Mouse (Mus musculus): ENCODE results near the gene Eri3. TPM values are rescaled to one million over a fixed set of nuclear protein-coding genes. Genes with fewer than 3 reads are reported as not detected.

The Eri3 gene
- polyA plus RNA-seq, 1 experiment from 2014 or later, result 106 TPM

DNA sequence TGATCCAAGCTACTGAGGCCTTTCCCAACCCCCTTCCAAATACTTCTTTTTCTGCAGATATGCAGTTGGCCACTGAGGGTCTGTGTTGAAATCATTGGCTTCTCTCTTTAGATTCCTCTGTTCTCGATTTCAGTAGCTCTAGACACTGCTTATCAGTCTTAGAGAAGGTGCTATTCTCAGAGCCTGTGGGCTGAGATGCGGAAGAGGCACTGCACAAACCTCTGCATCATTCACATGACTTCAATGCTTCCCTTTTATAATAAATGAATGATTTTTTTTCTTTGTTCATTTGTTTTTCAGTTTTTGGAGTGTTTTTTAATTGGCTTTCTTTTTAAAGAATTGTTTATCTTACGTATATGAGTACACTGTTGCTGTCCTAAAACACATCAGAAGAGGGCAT is 162.1 kb downstream of the Eri3 start:
- no peak overlapping the region for H3K4me3 ChIP-seq (replicated peaks; ENCODE audit: low read length)
- no peaks in the 10 kb centered on the region for H3K27me3 ChIP-seq (ENCODE audit: control insufficient read depth, insufficient read depth, low read length)
- H3K4me1 ChIP-seq (ENCODE audit: control insufficient read depth, insufficient read depth, low read length), result no peaks in the 10 kb centered on the region
- H3K9ac ChIP-seq (ENCODE audit: low read length), result no peak overlapping the region
- WGBS, result 83% methylated on average over 3 of the region's 3 CpGs
- H3K4me2 ChIP-seq (ENCODE audit: low read depth, low read length), result no peak overlapping the region
- no peak overlapping the region for H3K27ac ChIP-seq (ENCODE audit: low read length)
- no peaks in the 10 kb centered on the region for H3K9me3 ChIP-seq (replicated peaks; ENCODE audit: control insufficient read depth, low read length)
- H3K36me3 ChIP-seq (ENCODE audit: control insufficient read depth, insufficient read depth, low read length), result no peaks in the 10 kb centered on the region
- ATAC-seq (ENCODE audit: insufficient read depth, low FRiP score), result no peak

- Histone ChIP-seq H3K4me2 (ENCODE audit: low read depth, low read length) (no peak overlapping the region), H3K4me3 (replicated peaks; ENCODE audit: low read length) (no peak overlapping the region), H3K9me3 (replicated peaks; ENCODE audit: control insufficient read depth, low read length) (no peaks in the 10 kb centered on the region), H3K36me3 (ENCODE audit: control insufficient read depth, insufficient read depth, low read length) (no peaks in the 10 kb centered on the region), H3K27me3 (ENCODE audit: control insufficient read depth, insufficient read depth, low read length) (no peaks in the 10 kb centered on the region), H3K4me1 (ENCODE audit: control insufficient read depth, insufficient read depth, low read length) (no peaks in the 10 kb centered on the region), H3K27ac (ENCODE audit: low read length) (no peak overlapping the region; the same call in 1 of the 2 replicates), H3K9ac (ENCODE audit: low read length) (no peak overlapping the region)
- 57% methylated on average over 6 of the region's 6 CpGs for WGBS
- no peak for ATAC-seq (ENCODE audit: insufficient read depth, low FRiP score)
Measured at GRCm38 (mm10) chr4:117713303-117714098, 163.3 kb downstream of the Eri3 start.

Small RNA genes within 50 kb of the gene (microRNA-seq; reads per million reads assigned to microRNA genes)
- not detected for gene Gm25559

Other genes starting within 250 kb of the Eri3 start
- gene Rnf220, start 53.3 kb upstream of the Eri3 start, polyA plus RNA-seq (2015; fragmentation: Nextera tagmentation; extraction: Ambion mirVana), result 46.5 and 50.1 TPM in 2 replicates
- gene Dmap1, start 131.9 kb downstream of the Eri3 start, polyA plus RNA-seq (2015; fragmentation: Nextera tagmentation; extraction: Ambion mirVana), result 40.2 and 42.8 TPM in 2 replicates
- gene Gm12845, start 174.0 kb downstream of the Eri3 start, polyA plus RNA-seq (2015; fragmentation: Nextera tagmentation; extraction: Ambion mirVana), result not detected in 2 replicates
- 0.08 TPM in 1 of 2 replicates, not detected in the other for gene Klf17, start 215.3 kb downstream of the Eri3 start, polyA plus RNA-seq (2015; fragmentation: Nextera tagmentation; extraction: Ambion mirVana)

Measured in stomach, embryonic 16.5 days (tissue).